Mouse (Mus musculus): ENCODE measurements at regions not wholly inside any gene's neighbourhood (a gene's known extent, or its start where the extent isn't known, plus 50 kb on each side); places are given as distances from the start of the nearest gene placed in this dataset.

DNA sequence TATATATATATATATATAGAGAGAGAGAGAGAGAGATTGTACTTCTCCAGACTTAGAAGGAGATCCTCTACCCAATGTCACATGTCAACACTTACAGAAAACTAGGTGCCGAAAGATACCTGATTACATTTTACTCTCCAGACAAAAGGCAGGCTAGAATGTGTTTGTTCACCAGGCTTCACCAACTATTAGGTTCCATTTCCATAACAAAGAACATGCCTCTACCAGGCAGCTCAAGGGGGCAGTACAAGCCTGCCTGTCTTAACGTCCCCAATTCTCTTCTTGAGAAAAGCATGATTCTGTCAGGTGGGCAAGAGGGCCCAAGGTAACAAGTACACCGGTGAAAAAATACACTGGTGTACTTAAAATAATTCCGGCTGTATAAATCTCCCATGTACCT is 72.8 kb upstream of the Med14 start:
- peak; percentile 37 for DNase-seq

DNA sequence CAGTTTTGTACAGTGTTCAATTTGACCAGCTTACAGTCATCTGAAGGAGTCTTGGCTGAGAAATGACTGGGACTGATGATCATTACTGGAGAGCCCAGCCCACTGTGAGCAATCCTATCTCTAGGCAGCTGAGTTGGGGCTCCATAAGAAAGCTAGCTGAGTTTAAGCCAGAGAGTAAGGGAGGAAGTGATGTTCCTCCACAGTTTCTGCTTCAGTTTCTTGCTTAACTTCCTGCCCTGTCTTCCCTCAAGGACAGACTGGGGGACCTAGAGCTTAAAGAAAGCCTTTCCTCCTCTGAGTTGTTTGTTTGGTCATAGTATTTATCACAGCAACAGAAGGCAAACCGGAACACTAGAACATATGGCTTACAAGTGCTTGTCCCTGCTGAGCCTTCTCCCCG is 70.8 kb upstream of the Med14 start:
- peak; percentile 61 for DNase-seq

DNA sequence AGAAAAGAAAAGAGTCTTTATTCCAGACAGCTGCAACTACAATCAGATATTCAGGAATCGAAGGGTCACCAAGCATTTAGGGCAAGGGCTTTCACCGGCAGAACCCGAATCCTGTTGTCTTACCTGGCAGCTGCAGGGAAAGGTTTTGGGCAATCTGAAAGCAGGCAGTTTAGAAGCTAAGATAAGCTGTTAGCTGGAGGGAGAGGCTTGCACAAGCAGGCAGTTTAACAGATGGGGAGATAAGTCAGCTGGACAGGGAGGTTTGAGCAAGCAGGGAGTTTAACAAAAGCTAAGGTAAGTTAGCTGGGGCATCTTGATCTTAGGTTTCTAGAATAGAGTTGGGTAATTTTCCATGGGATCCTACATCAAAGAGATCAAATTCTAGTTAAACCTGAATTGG is 67.3 kb upstream of the Med14 start:
- DNase-seq = peak; percentile 21

DNA sequence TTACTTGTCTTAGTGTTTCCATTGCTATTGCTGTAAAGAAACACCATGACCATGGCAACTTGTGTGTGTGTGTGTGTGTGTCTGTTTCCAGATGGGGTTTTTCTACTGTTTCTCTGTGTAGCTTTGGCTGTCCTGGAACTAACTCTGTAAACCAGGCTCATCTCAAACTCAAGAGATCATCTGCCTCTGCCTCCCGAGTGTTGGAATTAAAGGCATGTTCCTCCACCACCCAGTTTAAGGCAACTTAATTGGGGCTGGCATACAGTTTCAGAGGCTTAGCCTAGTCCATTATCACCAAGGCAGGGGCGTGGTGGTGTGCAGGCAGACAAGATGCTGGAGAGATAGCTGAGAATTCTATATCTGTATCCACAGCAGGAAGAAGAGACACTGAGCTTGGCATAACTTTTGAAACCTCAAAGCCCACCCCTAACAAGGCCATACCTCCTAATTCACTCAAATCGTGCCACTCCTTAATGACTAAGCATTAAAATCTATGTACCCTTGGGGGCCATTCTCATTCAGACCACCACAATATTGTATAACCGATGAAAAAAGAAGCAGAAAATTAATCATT is 65.5 kb upstream of the Med14 start:
- DNase-seq = peak; percentile 1

DNA sequence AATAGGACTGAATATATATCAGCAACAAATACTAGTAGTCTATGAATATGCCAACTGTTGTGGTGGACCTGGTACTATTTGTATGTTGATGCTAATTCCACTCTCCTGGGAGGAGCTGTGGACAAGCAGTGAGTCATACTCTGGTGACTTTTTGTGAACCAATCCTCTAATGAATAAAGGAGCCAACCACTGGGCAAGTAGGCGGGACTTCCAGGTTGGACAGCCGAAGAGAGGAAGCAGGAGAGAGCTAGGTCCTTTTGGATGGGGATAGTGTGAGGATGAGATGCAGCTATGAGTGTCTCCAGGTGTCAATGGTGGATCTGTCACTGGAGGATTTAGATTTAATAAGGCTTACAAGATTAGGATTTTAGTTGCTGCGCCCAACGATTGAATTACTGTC is 64.8 kb upstream of the Med14 start:
- DNase-seq = peak; percentile 50

DNA sequence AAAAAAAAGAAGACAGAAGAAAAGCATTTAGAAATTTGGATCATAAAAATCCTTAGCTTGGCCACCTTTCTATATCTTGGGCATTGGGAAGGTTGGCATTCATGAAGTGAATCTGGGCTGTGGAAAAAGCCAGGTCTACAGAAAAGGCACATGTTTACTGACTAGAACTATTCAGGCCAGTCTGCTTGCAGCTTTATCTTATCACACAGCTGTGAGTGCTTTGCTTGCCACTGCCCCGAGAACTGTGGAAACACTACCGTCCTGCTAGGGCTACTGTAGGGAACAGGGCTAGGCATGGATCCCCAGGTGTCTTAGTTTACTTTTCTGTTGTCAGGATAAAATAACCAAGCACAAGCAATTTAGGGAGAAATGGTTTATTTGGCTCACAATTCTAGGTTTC is 63.4 kb upstream of the Med14 start:
- DNase-seq = peak; percentile 85

DNA sequence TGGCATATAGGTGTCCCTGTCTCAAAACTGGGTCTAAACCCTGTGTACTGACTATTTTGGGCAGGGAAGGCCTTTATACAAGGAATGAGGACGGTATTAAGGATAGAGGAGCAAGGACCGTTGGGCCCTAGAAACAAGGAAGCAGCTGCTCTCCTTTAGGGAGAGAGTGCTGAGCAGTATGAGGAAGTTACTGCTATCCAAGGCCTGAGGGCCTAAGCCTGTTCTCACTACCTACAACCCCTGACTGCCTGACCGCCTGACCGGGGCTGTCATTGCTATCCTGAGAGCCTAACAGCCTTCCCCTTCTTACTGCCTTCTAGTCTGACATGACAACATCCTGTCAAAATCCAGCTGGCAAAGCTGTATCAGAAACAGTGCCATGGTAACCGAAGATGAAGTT is 62.6 kb upstream of the Med14 start:
- DNase-seq = peak; percentile 86

DNA sequence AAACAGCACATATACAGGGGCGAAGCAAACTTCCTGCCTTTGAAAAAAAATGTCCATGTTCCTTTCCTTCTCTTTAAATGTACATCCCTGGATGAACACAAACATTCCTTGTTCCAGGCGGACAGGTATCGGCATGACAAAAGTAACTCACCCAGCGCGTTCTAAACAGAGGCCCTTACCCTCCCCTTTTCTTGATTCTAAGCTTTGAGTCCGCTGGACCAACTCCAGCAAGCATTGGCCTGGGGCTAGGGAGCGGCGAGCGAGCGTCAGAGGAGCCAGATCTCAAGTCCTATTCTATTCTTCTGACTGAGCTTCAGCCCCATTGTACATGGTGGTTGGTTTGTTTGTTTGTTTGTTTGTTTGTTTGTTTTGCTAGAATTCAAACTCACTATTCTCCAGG is 60.9 kb upstream of the Med14 start:
- peak; percentile 43 for DNase-seq

DNA sequence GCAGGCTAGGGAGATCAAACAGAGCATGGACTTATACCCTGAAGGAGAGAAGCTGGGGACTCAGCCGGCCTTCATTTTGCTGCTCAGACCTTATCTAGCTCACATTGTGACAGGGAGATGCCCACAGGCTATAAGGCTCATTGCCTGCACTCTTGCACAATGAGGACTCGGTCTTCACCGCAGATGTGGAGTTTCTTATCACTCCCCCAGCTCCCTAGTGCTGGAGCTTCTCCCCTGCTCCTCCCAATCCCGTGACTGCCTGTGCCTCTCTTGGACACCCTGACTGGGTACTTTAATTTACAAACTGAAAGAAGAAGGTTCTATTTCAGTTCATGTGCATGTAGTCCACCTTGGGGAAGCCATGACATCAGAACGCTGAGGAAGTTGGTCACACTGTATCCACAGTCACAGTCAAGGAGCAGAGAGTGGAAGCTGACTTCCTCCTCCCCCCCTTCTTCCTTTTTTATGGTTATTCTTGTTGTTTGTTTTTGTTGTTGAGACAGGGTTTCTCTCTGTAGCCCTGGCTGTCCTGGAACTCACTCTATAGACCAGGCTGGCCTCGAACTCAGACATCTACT is 51.3 kb upstream of the Med14 start:
- DNase-seq = no peak
